Mouse (Mus musculus) urinary bladder, postnatal 36 days (tissue): ENCODE data around the gene Ppm1n.
"Not testable (repeated sequence)": the region's sequence is repeated elsewhere in the genome, so short reads cannot be mapped to it uniquely, and the experiment has no call there.

Experiments
- DNase-seq, 2 experiments: peaks; one replicate each; pipeline ENCODE4 v3.0.0; 2022; ENCODE audit warnings: low spot score in 2 of 2, mixed read lengths in 1 of 2

Ppm1n gene

GRCm38 (mm10) chr7:19282791-19283405 is 3.0 kb upstream of the Ppm1n start:
- peak in 1 of 2 experiments; percentile 57 for DNase-seq

- DNase-seq: peak in 1 of 2 experiments; percentile 72
Measured at GRCm38 (mm10) chr7:19282385-19282784, 2.5 kb upstream of the Ppm1n start, which contains the start of gene Rtn2. Gene Rtn2, plus strand, starts transcription at chr7:19282624.

GRCm38 (mm10) chr7:19281680-19282304 is 1.9 kb upstream of the Ppm1n start:
- DNase-seq: not testable (repeated sequence)

GRCm38 (mm10) chr7:19279052-19279451 is 812 bp downstream of the Ppm1n start:
- no peak for DNase-seq

GRCm38 (mm10) chr7:19276253-19276652 is 3.6 kb downstream of the Ppm1n start:
- no peak for DNase-seq

- peak; percentile 76 to 81 for DNase-seq
Measured at GRCm38 (mm10) chr7:19272173-19272764, 7.6 kb downstream of the Ppm1n start.

GRCm38 (mm10) chr7:19271238-19272172 is 8.4 kb downstream of the Ppm1n start, which contains the start of gene Vasp:
Gene Vasp, minus strand, starts transcription at chr7:19271817.
- peak; percentile 86 to 88 for DNase-seq

GRCm38 (mm10) chr7:19270509-19271237 is 9.2 kb downstream of the Ppm1n start:
- DNase-seq: no peak

- DNase-seq: peak in 1 of 2 experiments; percentile 64
Measured at GRCm38 (mm10) chr7:19269721-19270441, 10.0 kb downstream of the Ppm1n start.

GRCm38 (mm10) chr7:19268993-19269681 is 10.7 kb downstream of the Ppm1n start:
- no peak for DNase-seq

GRCm38 (mm10) chr7:19267051-19267450 is 12.8 kb downstream of the Ppm1n start:
- no peak for DNase-seq

GRCm38 (mm10) chr7:19265928-19266822 is 13.7 kb downstream of the Ppm1n start:
- DNase-seq: no peak

GRCm38 (mm10) chr7:19265147-19265546 is 14.7 kb downstream of the Ppm1n start:
- no peak for DNase-seq

- DNase-seq: peak in 1 of 2 experiments; percentile 47
Measured at GRCm38 (mm10) chr7:19258336-19258735, 21.5 kb downstream of the Ppm1n start.

- DNase-seq: peak in 1 of 2 experiments; percentile 72
Measured at GRCm38 (mm10) chr7:19257390-19258022, 22.4 kb downstream of the Ppm1n start.

- no peak for DNase-seq
Measured at GRCm38 (mm10) chr7:19256567-19256966, 23.3 kb downstream of the Ppm1n start.

GRCm38 (mm10) chr7:19255395-19255794 is 24.5 kb downstream of the Ppm1n start:
- DNase-seq: no peak

GRCm38 (mm10) chr7:19253437-19253836 is 26.4 kb downstream of the Ppm1n start:
- DNase-seq: no peak
